Mouse (Mus musculus): ENCODE results near the gene Anks3.

Anks3 gene

DNA sequence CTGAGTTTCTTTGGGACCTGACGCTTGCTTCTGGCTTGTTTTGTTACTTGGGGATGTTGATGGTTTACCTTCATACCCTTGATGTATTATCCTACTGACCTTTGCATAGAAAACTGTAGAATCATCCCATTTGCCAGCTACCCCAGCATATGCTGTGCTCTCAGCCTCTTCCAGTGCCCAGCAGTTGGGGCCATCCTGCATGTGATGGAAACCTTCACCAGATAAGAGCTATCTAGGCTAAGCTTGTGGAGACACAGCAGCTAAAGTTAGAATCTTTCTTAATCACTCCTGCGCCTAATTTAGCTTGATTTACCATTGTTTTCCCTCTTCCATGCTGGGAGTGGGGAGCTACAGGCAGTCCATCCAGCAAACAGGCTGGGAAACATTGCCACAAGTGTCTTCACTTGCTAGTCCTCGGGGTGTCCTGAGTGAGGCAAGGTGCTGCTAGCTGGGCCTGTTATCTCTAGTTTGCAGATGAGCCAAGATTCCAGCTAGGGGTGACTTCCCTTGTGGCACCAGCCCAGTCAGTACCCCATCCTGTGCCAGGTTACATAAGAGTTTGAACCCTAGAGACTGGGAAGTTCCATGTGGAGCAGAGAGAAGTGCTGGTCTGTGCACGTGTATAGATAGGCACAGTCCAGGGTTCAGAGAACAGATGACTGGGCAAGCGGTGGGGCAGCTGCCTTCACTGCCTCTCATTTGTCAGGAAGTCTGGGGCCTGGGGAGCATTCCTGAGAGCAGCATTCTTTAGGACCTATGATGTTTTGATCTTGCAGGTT, 67.6 kb downstream of the Anks3 start:
- no peak for DNase-seq (ENCODE audit: low read depth, low spot score)

GRCm38 (mm10) chr16:4894201-4894908, 69.7 kb downstream of the Anks3 start:
- DNase-seq (ENCODE audit: low read depth, low spot score) = no peak

GRCm38 (mm10) chr16:4892171-4892570, 71.8 kb downstream of the Anks3 start:
- DNase-seq (ENCODE audit: low read depth, low spot score) = no peak
